Mouse (Mus musculus): Measurements from ENCODE around the gene Uchl4. TPM values are rescaled to one million over a fixed set of nuclear protein-coding genes. Genes with fewer than 3 reads are reported as not detected.
A peak's percentile ranks its signal among the peaks of the same experiment; 100 is the strongest.

Gene Uchl4
- polyA plus RNA-seq, 1 experiment from 2014 or later: 5.2 TPM

GRCm38 (mm10) chr9:64221480-64221879 is 13.5 kb upstream of the Uchl4 start:
- Histone ChIP-seq H3K27me3 (ENCODE audit: control insufficient read depth, insufficient read depth, low read length) (no peaks in the 10 kb centered on the region), H3K9me3 (ENCODE audit: control insufficient read depth, low read length) (no peaks in the 10 kb centered on the region), H3K27ac (ENCODE audit: low read depth, low read length) (no peak overlapping the region), H3K4me1 (replicated peaks; ENCODE audit: control insufficient read depth, insufficient read depth, low read length) (no peaks in the 10 kb centered on the region), H3K9ac (ENCODE audit: low read depth, low read length) (no peak overlapping the region), H3K36me3 (ENCODE audit: control insufficient read depth, insufficient read depth, low read length) (no peaks in the 10 kb centered on the region), H3K4me2 (replicated peaks; ENCODE audit: low read depth, low read length) (no peak overlapping the region), H3K4me3 (ENCODE audit: low read depth, low read length) (no peak overlapping the region)
- 94% methylated on average over 4 of the region's 4 CpGs for WGBS
- no peak for DNase-seq (ENCODE audit: low spot score)
- ATAC-seq (ENCODE audit: low FRiP score): no peak

GRCm38 (mm10) chr9:64222098-64222497 is 12.9 kb upstream of the Uchl4 start:
- Histone ChIP-seq H3K27ac (ENCODE audit: low read depth, low read length) (no peak overlapping the region), H3K4me1 (replicated peaks; ENCODE audit: control insufficient read depth, insufficient read depth, low read length) (no peaks in the 10 kb centered on the region), H3K9me3 (ENCODE audit: control insufficient read depth, low read length) (no peaks in the 10 kb centered on the region), H3K4me2 (replicated peaks; ENCODE audit: low read depth, low read length) (no peak overlapping the region), H3K36me3 (ENCODE audit: control insufficient read depth, insufficient read depth, low read length) (no peaks in the 10 kb centered on the region), H3K4me3 (ENCODE audit: low read depth, low read length) (no peak overlapping the region), H3K9ac (ENCODE audit: low read depth, low read length) (no peak overlapping the region), H3K27me3 (ENCODE audit: control insufficient read depth, insufficient read depth, low read length) (no peaks in the 10 kb centered on the region)
- WGBS: 74% methylated on average over 2 of the region's 2 CpGs
- no peak for DNase-seq (ENCODE audit: low spot score)
- ATAC-seq (ENCODE audit: low FRiP score): no peak

GRCm38 (mm10) chr9:64225805-64226204 is 9.2 kb upstream of the Uchl4 start:
- Histone ChIP-seq H3K27ac (ENCODE audit: low read depth, low read length) (no peak overlapping the region), H3K9me3 (ENCODE audit: control insufficient read depth, low read length) (no peaks in the 10 kb centered on the region), H3K4me2 (replicated peaks; ENCODE audit: low read depth, low read length) (no peak overlapping the region), H3K27me3 (ENCODE audit: control insufficient read depth, insufficient read depth, low read length) (no peaks in the 10 kb centered on the region), H3K4me3 (ENCODE audit: low read depth, low read length) (no peak overlapping the region), H3K4me1 (replicated peaks; ENCODE audit: control insufficient read depth, insufficient read depth, low read length) (no peaks in the 10 kb centered on the region), H3K36me3 (ENCODE audit: control insufficient read depth, insufficient read depth, low read length) (no peaks in the 10 kb centered on the region), H3K9ac (ENCODE audit: low read depth, low read length) (no peak overlapping the region)
- DNase-seq (ENCODE audit: low spot score) (no peak), ATAC-seq (ENCODE audit: low FRiP score) (no peak)

DNA sequence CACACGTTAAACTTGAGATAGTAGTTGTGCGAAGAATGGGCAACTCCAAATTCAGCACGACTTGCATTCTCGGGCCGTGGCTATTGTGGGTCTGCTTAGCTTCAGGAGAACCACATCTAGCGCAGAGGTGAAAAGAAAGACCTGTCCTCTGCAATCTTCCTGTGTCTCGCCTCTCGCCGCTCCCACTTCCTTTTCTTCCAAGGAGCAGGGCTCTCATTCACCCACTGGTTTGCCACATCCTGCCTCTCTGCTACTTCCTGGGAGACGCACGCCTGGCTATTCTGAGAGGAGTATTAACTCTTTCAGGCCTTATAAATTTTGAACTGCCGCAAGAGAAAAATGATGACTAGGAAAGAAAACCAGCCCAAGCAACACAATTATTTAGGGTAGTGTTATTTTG is 7.3 kb upstream of the Uchl4 start:
- H3K9ac ChIP-seq (ENCODE audit: low read depth, low read length): no peak overlapping the region
- DNase-seq (ENCODE audit: low spot score) (no peak), ATAC-seq (ENCODE audit: low FRiP score) (no peak)
- H3K36me3 ChIP-seq (ENCODE audit: control insufficient read depth, insufficient read depth, low read length): no peaks in the 10 kb centered on the region
- no peak overlapping the region for H3K27ac ChIP-seq (ENCODE audit: low read depth, low read length)
- no peaks in the 10 kb centered on the region for H3K27me3 ChIP-seq (ENCODE audit: control insufficient read depth, insufficient read depth, low read length)
- H3K9me3 ChIP-seq (ENCODE audit: control insufficient read depth, low read length): no peaks in the 10 kb centered on the region
- H3K4me1 ChIP-seq (replicated peaks; ENCODE audit: control insufficient read depth, insufficient read depth, low read length): no peaks in the 10 kb centered on the region; the same call in 1 of the 2 replicates
- WGBS: 88% methylated on average over 12 of the region's 12 CpGs
- no peak overlapping the region for H3K4me3 ChIP-seq (ENCODE audit: low read depth, low read length)
- H3K4me2 ChIP-seq (replicated peaks; ENCODE audit: low read depth, low read length): no peak overlapping the region

GRCm38 (mm10) chr9:64228972-64229371 is 6.0 kb upstream of the Uchl4 start:
- H3K9ac ChIP-seq (ENCODE audit: low read depth, low read length): no peak overlapping the region
- no peaks in the 10 kb centered on the region; the same call in 1 of the 2 replicates for H3K4me1 ChIP-seq (replicated peaks; ENCODE audit: control insufficient read depth, insufficient read depth, low read length)
- DNase-seq (ENCODE audit: low spot score) (no peak), ATAC-seq (ENCODE audit: low FRiP score) (no peak)
- H3K4me3 ChIP-seq (ENCODE audit: low read depth, low read length): no peak overlapping the region
- H3K36me3 ChIP-seq (ENCODE audit: control insufficient read depth, insufficient read depth, low read length): no peaks in the 10 kb centered on the region
- H3K27ac ChIP-seq (ENCODE audit: low read depth, low read length): no peak overlapping the region
- H3K4me2 ChIP-seq (replicated peaks; ENCODE audit: low read depth, low read length): no peak overlapping the region
- no peaks in the 10 kb centered on the region for H3K27me3 ChIP-seq (ENCODE audit: control insufficient read depth, insufficient read depth, low read length)
- no peaks in the 10 kb centered on the region for H3K9me3 ChIP-seq (ENCODE audit: control insufficient read depth, low read length)

DNA sequence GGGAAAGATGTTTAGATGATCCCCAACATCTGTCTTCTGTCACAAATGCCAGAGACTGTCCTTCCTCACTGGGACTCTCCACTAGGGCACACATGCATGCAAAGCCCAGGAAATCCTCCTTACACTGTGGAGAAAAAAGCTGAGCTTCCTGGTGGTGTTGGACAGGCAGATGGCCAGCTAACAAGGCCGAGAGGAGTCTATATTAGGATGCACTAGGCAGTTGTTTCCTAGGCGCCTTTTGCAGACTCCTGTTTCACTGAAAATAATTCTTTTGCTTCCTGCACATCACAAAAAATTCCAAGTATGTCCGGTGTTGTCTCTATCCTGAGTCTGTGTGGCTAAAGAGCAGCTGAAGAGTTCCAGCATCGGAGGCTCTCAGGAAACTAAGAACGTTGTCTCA is 3.8 kb upstream of the Uchl4 start:
- Histone ChIP-seq H3K27me3 (ENCODE audit: control insufficient read depth, insufficient read depth, low read length) (no peaks in the 10 kb centered on the region), H3K4me3 (ENCODE audit: low read depth, low read length) (no peak overlapping the region), H3K4me2 (replicated peaks; ENCODE audit: low read depth, low read length) (no peak overlapping the region), H3K9me3 (ENCODE audit: control insufficient read depth, low read length) (no peaks in the 10 kb centered on the region), H3K4me1 (replicated peaks; ENCODE audit: control insufficient read depth, insufficient read depth, low read length) (no peaks in the 10 kb centered on the region; the same call in 1 of the 2 replicates), H3K27ac (ENCODE audit: low read depth, low read length) (no peak overlapping the region), H3K9ac (ENCODE audit: low read depth, low read length) (no peak overlapping the region), H3K36me3 (ENCODE audit: control insufficient read depth, insufficient read depth, low read length) (no peaks in the 10 kb centered on the region)
- ATAC-seq (ENCODE audit: low FRiP score) (no peak), DNase-seq (ENCODE audit: low spot score) (no peak)
- 73% methylated on average over 5 of the region's 5 CpGs for WGBS

DNA sequence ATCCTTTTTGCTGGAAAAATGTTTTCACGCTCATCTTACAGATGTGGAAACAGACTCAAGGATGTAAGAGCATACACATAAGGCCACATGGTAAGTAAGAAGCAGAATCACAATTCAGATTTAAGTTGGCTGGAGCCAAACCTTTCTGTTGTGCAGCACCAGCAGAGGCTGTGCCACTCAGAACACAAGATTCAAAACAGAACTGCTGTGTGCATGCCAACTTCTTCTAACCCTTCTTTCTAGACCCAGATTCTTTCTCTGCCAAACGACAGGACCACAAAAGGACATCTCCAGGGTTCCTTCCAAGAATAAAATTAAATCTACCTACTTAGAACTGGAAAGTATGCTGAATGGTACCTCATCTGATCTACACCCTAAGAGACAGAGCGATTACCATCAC is 3.3 kb upstream of the Uchl4 start:
- H3K4me1 ChIP-seq (replicated peaks; ENCODE audit: control insufficient read depth, insufficient read depth, low read length): no peaks in the 10 kb centered on the region; the same call in 1 of the 2 replicates
- H3K4me3 ChIP-seq (ENCODE audit: low read depth, low read length): no peak overlapping the region
- H3K9ac ChIP-seq (ENCODE audit: low read depth, low read length): no peak overlapping the region
- DNase-seq (ENCODE audit: low spot score): no peak
- 91% methylated on average over 3 of the region's 3 CpGs for WGBS
- no peaks in the 10 kb centered on the region for H3K9me3 ChIP-seq (ENCODE audit: control insufficient read depth, low read length)
- no peak for ATAC-seq (ENCODE audit: low FRiP score)
- H3K36me3 ChIP-seq (ENCODE audit: control insufficient read depth, insufficient read depth, low read length): no peaks in the 10 kb centered on the region
- peak overlapping the region; percentile 62; the same call in 1 of the 2 replicates for H3K27ac ChIP-seq (ENCODE audit: low read depth, low read length)
- H3K4me2 ChIP-seq (replicated peaks; ENCODE audit: low read depth, low read length): no peak overlapping the region
- no peaks in the 10 kb centered on the region for H3K27me3 ChIP-seq (ENCODE audit: control insufficient read depth, insufficient read depth, low read length)

GRCm38 (mm10) chr9:64232257-64232957 is 2.6 kb upstream of the Uchl4 start:
- H3K36me3 ChIP-seq (ENCODE audit: control insufficient read depth, insufficient read depth, low read length): no peaks in the 10 kb centered on the region
- H3K27ac ChIP-seq (ENCODE audit: low read depth, low read length): peak overlapping the region; percentile 62
- WGBS: 71% methylated on average over 9 of the region's 9 CpGs
- peak; percentile 36 for DNase-seq (ENCODE audit: low spot score)
- no peak overlapping the region for H3K4me2 ChIP-seq (replicated peaks; ENCODE audit: low read depth, low read length)
- H3K9ac ChIP-seq (ENCODE audit: low read depth, low read length): no peak overlapping the region
- no peak overlapping the region for H3K4me3 ChIP-seq (ENCODE audit: low read depth, low read length)
- no peak for ATAC-seq (ENCODE audit: low FRiP score)
- H3K4me1 ChIP-seq (replicated peaks; ENCODE audit: control insufficient read depth, insufficient read depth, low read length): no peaks in the 10 kb centered on the region; the same call in 1 of the 2 replicates
- no peaks in the 10 kb centered on the region for H3K9me3 ChIP-seq (ENCODE audit: control insufficient read depth, low read length)
- no peaks in the 10 kb centered on the region for H3K27me3 ChIP-seq (ENCODE audit: control insufficient read depth, insufficient read depth, low read length)

- Histone ChIP-seq H3K4me3 (ENCODE audit: low read depth, low read length) (no peak overlapping the region), H3K4me1 (replicated peaks; ENCODE audit: control insufficient read depth, insufficient read depth, low read length) (no peaks in the 10 kb centered on the region; the same call in 1 of the 2 replicates), H3K36me3 (ENCODE audit: control insufficient read depth, insufficient read depth, low read length) (no peaks in the 10 kb centered on the region), H3K9ac (ENCODE audit: low read depth, low read length) (no peak overlapping the region), H3K27ac (ENCODE audit: low read depth, low read length) (no peak overlapping the region), H3K4me2 (replicated peaks; ENCODE audit: low read depth, low read length) (no peak overlapping the region), H3K27me3 (ENCODE audit: control insufficient read depth, insufficient read depth, low read length) (no peaks in the 10 kb centered on the region), H3K9me3 (ENCODE audit: control insufficient read depth, low read length) (no peaks in the 10 kb centered on the region)
- ATAC-seq (ENCODE audit: low FRiP score) (no peak), DNase-seq (ENCODE audit: low spot score) (peak; percentile 43)
- 54% methylated on average over 5 of the region's 5 CpGs for WGBS
Observed at GRCm38 (mm10) chr9:64233656-64234055, 1.3 kb upstream of the Uchl4 start.

Measured in hindbrain, embryonic 11.5 days (tissue).